Mouse (Mus musculus): ENCODE measurements around the gene Lmod1.
"Not testable (repeated sequence)": the region's sequence is repeated elsewhere in the genome, so short reads cannot be mapped to it uniquely, and the experiment has no call there.

The Lmod1 gene

DNA sequence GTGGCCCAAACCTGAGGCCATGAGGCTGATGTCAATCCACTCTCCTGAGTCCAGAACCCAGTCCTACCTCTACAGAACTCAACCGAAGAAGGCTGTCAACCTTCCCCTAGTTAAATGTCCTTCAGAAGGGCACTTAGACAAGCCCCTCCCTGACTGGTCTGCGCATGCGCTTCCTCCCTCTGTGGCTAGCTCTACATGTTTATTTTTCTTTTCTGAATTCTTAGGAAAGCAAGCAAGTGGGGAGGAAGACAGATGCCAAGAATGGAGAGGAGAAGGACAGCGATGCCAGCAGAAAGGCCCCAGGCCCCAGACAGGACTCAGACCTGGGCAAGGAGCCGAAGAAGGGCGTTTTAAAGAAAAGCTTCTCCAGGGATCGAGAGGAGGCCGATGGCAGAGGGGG, 38.8 kb downstream of the Lmod1 start:
- DNase-seq: no peak

DNA sequence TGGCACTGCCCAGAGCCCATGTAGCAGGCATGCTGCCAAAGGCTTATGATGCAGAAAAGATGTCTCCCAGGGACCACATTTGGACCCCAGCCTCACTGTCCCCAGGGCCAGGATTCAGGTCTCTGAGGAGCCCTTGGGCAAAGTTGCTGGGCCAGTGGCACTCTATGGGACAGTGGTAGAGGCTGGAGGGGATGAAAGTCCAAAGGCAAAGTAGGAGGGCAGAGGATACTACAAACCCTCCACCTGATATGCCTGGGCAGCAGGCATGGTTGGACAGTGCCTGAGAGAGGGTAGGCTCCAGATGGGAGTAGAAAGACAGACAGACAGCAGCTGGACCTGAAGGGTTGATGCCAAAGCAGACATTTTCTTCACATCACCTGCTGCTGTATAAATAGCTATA, 41.8 kb downstream of the Lmod1 start:
- DNase-seq: no peak

DNA sequence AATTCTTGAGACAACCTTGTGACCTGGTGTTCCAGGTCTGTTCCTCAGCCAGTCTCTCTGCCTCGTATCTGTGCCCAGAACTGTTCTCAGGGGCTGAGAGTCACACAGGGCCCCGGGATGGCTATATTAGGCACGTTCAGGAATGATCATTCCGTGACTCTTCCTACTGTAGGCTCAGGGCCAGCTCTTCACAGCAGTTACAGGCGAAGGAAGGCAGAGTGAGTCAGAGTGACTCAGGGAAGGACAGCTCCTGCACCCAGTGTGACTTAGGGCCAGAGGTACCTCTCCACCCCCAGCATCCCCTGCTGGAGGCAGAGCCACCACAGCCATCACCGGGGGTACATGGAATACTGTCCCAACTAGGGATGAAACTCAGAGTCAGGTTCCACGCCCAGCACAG, 42.4 kb downstream of the Lmod1 start:
- DNase-seq: no peak

DNA sequence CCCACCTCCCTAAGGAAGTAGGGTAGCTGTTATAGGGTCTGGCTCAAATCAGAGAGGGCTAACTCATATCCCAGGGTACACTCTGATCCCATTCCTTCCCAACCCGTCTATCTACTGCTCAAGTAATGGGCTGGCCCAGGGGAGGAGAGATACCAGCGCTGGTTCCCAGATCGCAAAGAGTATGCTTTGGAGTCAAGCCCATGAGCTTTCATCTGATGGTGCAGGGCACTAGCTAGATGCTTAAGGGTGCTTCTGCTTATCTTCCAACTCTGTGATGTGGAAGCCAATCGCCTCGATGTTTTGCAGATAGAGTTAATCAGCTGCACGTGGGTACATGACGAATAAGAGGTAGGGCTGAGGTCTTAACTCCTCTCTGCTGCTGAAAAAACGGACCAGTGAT, 43.0 kb downstream of the Lmod1 start:
- DNase-seq: no peak

DNA sequence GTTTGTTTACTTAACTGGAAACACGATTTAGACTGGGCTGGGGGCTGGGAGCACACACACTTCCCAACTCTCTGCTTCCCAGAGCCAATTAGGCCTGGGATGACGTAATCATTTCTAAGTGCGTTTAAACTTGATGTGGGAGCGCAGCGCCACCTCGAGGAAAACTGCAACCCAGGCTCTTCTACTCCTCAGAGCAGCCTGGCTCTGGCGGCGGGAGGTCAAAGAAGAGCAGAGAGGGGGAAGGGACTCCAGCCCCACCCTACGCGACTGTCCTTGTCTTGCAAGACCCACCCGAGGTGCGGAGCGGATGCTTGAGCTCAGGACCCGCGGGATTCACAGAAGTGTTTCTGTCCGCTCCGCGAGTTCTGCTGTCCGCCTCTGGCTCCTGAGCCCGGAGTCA, 43.6 kb downstream of the Lmod1 start:
- peak; percentile 89 for DNase-seq

DNA sequence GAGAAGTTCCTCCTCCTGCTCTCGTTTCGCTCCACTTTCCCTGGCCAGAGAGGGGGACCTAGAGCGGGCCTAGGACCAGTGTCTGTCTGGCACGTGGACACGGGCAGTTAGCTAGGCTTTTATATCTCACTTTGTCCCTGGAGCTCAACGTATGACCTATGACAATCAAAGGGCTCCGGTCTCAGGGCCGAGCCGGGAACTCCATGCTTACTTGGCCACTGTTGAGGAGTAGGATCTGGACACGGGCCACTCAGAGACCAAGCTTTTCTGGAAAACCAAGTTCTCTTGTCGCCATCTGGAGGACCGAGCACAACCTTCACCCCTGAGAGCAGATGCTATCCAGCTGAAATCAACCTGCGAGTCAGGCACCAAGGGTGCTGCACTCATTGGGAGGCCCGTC, 44.4 kb downstream of the Lmod1 start:
- DNase-seq: no peak

DNA sequence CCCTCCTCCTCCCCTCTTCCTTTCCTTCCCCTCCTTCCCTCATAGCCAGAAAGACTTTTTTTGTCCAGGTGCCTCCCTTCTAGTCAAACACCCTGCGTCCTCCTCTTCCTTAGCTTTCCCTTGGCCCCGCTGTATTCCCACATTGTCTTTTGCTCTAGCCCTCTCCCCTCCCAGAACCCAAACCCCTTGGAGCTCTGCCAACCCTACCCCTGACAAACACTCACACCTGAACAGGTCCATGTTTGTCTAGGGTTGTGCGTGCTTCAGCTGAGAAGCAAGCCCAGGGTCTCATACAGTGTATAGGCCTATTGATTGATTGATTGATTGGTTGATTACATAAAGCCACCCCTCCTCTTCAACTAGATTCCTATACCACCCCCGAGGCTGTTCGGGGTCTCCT, 44.8 kb downstream of the Lmod1 start:
- no peak for DNase-seq

DNA sequence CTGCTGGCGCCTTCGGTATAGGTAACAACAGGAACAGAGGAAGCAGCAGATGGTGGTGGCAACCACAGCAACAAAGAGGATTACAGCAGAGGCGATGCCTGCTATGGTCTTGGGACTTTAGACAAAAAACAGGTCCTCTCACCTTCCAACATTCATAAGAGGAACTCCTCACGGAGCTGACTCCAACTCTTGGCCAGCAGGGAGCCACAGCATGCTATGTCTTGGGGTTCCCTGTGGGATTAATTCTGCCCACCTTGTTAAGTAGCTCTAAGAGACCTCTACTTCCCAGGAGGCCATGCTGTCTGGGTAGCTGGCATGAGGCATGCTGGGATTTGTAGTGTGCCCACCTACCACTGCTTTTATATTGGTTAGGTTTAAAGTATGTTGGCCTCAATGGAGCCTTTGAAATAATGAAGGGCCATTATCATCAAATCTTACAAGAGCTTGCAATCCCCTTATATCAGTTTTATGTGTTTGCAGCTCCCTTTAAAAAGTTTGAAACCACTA, 48.6 kb downstream of the Lmod1 start:
- DNase-seq: no peak

DNA sequence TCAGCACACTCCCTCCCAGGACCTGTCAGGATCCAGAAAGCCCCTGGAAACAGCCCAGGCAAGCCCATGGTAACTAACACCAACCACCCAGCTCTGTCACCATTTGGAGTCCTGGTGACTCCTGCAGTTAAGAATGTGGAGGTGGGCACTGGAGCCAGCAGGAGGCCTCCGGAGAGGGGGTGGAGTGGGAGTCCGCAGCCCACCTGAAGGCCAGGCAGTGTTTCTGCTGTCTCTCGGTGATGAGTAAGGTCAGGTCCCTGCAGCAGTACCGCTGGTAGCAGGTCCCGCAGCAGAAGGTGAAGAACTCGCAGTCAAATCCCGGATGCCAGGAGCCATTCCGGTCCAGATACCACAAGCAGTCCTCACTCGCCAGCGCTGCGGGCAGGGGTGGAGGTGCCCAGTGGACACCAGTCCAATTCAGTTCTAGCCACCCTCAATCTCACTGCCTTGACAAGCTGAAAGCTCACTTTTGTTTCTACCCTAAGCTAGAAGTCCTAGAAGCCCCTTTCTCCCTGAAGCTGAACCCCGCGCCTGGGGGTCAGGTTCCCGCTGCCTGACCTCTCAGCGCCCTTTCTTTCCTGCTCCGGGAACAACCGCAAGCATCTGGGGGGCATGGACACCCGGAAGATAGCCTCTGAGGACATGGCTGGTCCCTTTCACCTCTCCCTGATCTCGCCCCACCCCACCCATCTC, 49.7 kb downstream of the Lmod1 start:
- DNase-seq: no peak

DNA sequence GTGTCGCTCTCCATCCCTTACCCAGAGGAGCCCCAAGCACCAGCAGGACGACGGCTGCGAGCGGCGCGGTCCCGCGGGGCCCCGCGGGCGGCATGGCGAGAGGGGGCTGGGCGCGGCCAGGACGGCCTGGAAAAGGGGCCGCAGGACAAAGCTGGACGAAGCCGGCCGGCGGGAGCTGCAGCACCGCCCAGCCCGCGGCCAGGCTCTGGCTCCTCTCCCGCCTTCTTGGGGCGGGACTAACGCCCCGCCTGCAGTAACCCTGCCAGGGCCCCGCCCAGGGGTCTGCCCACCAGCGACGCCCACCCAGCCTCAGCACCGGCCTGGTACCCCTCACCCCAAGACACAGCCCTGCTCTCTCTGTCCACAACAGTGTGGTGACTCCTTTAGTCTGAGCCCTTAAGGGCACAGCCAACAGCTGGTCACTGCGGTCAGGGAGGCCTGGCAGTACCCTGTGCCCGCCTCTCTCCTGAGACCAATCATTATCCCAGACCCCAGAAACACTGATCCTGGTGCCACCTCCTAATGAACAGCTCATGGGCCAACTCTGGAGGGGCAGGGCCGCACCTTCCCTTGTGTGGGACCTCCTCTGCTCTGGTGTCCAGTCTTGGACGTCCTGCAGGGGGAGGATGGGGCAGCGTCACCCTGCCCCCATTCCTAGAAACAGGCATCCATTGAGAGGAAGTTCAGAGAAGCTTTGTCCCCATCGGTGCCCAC, 50.4 kb downstream of the Lmod1 start, which contains the start of gene Shisa4:
Gene Shisa4, minus strand, starts transcription at position 370 of the 714 bp plus-strand sequence.
- DNase-seq: peak; percentile 91

DNA sequence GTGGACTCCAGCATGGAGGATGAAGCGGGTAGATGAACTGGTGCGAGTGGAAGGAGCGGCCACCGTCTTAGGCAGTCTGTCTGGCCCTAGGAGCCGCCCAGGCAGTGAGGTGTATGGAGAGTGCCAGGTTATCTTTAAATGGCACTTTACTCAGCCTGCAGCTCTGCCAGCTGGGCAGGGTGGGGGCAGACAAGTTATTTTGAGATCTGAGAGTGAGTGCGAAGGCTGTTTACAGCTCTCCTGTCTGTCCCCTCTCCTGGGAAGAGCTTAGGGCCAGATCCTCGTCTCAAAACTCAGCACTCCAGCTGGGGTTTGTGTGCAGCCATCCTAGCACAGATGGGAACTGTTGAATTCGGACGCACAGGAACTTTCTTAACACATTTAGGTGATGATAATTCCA, 54.0 kb downstream of the Lmod1 start:
- DNase-seq: peak; percentile 68

DNA sequence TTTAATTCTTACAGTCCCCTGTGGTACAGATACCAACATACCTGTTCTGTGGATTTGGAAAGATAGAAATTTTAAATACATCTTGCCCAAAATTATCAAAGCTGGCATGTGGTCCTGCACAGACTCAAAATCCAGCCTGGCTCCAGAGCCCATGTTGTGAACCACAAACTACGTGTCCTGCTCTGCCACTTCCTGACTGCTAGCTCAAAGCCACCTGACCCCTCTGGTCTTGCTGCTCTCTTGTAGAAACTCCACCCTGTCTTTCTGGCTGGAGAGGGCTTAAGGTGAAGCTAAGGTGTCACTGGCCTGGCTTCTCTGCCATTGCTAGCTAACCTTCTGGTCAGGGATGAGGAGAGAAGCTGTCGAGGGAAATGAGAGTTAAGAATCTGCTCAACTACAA, 54.4 kb downstream of the Lmod1 start:
- DNase-seq: no peak

DNA sequence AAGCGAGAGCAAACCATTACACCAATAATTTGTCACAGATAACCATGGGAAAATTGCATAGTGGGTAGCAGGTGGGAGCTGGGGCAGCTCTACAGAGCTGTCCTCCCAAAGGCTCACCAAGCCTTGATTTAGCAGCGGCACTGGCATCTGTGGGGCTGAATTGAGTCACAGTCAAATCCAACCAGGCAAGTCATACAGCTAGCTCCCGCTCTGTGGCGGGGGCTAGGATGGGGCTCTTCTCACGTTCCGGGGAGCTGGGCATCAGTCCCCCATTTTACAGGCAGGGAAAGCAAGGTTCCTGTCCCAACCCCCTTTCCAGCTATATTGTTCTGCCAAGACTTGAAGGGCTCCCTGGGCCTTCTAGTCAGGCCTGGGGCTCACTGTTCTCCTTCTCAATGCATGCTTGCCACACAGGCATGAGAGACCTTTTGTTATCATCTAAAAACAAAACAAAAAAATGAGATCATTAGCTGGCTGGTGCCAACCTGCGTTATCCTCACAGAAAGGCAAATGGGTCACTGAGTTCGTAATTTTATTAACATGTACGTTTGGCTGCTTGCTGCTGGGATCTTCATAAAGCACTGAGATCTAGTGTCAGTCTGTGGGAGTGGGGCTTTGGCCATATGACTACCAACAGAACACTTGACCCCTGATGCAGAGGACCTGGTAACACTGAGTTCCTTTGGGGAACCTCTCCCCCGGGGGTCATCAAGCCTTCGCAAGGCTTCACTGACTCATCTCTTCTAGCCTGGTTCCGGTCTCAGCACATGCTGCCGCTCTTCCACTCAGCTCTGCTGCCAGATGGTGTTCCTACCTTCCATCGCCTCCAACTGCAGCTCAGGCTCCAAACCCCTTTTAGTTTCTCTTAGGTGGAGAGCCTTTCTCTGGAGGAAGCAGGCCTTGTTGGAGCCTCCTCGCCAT, 55.7 kb downstream of the Lmod1 start:
- DNase-seq: peak; percentile 82

DNA sequence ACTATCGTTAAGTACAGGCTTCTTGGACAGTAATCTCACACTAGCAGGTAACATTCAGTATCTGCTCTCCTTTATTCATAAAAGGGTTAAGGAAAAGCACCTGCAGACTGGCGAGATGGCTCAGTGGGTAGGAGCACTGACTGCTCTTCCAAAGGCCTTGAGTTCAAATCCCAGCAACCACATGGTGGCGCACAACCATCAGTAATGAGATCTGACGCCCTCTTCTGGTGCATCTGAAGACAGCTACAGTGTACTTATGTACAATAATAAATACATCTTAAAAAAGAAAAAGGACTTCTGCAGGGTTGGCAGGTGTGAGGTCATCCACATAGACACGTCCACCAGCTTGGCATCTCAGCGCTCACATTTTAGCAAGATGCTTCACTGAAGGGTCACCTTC, 57.0 kb downstream of the Lmod1 start:
- DNase-seq: not testable (repeated sequence)

DNA sequence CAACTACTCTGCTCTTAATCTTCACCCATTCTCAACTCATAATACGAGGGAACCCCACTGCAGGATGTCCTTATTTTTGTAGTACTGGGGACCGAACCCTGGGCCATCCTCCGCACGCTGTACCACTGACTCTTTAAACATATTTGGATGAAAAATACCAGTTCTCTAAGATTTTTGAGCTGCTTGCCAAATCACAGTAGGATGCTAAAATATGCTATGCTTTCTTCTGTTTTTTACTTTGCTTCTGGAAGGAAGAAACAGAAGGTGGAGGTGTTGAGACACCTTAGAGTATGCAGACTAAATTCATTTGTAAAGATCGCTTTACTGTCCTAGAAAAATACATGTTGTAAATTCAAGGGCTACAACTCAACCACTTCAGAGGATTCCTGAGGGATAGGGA, 59.6 kb downstream of the Lmod1 start:
- no peak for DNase-seq

DNA sequence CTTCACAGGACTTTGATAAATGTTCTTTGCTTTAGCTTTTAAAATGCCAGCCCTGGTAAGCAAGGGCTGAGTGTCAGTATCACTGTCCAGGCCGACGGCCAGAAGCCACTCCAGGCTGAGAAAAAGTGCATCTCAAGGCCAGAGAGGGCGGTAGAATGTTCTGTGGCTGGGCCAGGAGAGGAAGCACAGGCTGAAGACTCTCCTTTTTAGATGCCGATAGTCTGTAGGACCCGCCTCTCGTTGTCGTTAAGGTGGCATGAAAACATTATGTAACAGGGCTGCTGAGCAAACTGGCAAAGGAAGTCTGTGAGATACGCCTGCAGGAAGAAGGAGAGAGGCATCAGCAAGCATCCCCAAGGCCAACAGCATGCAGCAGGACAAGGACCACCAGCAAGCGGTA, 60.6 kb downstream of the Lmod1 start:
- DNase-seq: no peak

DNA sequence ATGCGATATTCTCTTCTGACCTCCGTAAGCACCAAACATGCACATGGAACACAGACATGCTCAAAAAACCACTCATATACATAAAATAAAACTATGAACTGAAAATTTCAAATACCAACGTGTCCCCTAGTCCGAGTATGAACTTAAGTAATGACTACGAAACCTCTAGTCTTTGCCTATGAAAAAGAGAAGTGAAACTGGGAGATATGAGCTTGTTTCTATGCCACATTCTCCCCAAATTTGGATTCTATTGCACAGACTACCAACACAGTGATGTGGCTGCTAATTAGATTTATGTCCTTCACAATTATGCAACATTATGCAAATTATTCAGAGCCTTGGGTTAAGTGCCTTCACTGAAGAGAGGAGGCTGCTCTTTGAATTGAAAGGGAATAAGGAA, 74.9 kb downstream of the Lmod1 start:
- DNase-seq: no peak

DNA sequence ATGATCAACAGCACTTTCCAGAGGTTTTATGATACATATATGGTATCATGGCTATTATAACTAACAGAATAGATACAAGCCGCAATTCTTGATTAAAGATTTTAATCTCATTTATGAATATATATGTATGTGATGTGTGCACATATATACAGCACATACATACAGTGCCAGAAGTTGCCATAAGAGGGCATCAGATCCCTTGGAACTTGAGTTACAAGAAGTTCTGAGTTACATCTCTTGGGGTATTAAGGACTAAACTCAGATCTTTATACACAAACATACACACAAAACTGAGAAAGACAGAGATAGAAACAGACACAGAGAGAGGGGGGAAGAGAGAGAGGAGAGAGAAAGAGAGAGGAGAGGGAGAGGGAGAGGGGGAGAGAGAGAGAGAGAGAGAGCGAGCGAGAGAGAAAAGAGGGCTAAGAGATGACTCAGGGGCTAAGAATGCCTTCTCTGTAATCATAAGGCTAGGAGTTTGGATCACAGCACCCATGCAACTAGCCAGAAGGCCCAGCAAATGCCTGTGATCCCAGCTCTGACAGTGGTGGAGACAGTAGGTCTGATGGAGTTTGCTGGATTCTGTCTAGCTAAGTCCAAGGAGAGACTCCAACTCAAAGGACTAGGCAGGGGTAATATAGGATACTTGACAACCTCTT, 77.0 kb downstream of the Lmod1 start:
- no peak for DNase-seq

DNA sequence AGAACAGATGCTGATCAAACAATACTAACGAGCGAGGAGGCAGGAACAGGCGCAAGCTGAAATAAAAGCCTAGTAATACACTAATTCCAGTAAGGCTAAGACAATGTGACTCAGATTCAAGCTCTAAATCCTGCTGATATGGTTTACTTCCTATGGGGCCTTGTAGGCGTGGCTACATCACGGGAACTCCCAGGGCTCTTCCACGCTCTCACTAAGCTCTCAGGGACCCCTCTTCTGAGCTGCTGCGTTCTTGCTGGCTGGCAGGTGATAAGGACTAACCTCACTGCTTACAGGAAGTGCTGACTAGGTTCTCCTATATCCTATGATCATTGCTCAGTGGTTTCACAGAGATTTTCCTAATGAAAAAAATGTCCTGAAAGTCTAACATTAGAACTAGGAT, 80.7 kb downstream of the Lmod1 start:
- DNase-seq: no peak

DNA sequence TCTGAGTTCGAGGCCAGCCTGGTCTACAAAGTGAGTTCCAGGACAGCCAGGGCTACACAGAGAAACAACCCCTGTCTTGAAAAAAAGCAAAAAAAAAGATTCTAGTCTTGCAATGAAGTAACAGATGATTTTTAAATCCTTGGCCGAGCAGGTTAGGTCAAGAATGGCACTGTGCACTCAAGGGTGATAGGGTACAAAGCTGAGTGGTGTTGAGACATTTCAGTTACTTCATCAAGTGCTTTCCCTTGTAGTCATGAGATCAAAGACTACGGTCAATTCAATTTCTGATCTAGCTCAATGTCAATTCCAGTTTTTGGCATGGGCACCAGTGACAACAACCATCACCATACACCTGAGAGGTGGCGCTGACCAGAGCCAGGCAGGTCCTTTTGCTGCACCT, 84.4 kb downstream of the Lmod1 start:
- DNase-seq: no peak

DNA sequence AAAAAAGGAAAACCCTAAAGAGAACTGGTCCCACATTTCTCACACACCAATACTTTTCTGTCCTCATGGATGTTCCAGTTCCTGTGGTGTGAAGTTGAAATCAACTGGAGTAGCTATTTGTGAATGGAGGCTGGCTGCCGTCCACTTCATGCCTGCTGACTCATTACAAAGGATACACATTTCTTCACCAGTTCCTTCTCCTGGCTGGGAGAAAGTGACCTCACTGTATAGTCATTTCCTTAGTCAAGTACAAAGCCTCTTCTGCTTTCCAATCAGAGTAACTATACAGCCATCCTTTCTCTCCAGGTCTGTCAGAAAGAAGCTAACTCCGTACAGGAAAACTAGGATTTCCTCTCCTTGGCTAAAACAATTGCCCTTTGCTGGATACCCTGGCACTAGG, 86.4 kb downstream of the Lmod1 start:
- peak; percentile 50 for DNase-seq

DNA sequence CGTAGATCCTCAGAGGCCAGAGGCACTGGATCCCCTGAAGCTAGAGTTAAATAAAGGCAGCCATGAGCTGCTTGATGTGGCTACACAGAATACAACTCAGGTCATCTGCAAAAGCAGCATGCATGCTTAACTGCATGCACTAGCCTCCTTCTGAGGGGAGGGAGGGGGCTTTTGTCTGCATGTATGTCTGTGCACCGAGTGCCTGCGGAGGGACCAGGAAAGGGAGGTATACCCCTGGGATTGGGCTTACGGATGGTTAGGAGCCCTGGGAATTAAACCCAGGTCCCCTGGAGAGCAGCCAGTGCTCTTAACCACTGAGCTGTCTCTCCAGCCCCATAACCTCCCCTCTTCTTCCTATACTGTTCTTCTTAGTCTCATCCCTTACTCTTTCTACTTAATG, 87.5 kb downstream of the Lmod1 start:
- no peak for DNase-seq

DNA sequence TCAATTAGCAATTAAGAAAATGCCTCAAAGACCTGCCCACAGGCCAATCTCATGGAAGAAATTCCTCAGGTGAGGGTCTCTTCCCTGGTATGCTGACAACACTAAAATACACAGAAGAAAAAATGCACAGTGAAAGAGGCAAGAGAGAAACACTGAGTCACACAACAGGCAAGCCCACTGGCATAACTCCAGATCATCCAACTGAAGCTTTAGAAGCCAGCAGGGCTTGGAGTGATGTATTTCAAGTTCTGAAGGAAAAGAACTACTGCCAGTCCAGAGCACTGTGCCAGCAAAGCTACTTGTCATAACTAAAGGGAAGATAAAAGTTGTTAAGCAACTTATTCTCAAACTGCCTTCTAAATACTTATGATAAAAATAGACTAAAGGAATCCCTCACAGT, 89.4 kb downstream of the Lmod1 start:
- peak; percentile 38 for DNase-seq
